Mouse (Mus musculus) liver, adult 2 months (tissue): ENCODE measurements at regions not wholly inside any gene's neighbourhood (a gene's known extent, or its start where the extent isn't known, plus 50 kb on each side); places are given as distances from the start of the nearest gene placed in this dataset.

Source experiments
- CTCF ChIP-seq: fragments of 200-500 bp; IDR thresholded peaks from 2 replicates; pipeline ENCODE4 v1.5.1; 2011; ENCODE audit warnings: low read depth, low read length, control low read depth
- POLR2A ChIP-seq: fragments of 200-500 bp; IDR thresholded peaks from 2 replicates; pipeline ENCODE4 v1.6.1; 2011; ENCODE audit warnings: low read length, control low read depth; ENCODE audit not compliant: insufficient read depth; ENCODE audit errors: extremely low read depth

GRCm38 (mm10) chr4:88995129-88995919 is 115.3 kb upstream of the Ifne start:
- no peak for TF ChIP-seq CTCF
- TF ChIP-seq POLR2A: no peak
